Mouse (Mus musculus): ENCODE measurements around the gene St6galnac3. TPM values are rescaled to one million over a fixed set of nuclear protein-coding genes. Genes with fewer than 3 reads are reported as not detected.

Gene St6galnac3
- polyA plus RNA-seq, 1 experiment from 2014 or later: 8.5 TPM

DNA sequence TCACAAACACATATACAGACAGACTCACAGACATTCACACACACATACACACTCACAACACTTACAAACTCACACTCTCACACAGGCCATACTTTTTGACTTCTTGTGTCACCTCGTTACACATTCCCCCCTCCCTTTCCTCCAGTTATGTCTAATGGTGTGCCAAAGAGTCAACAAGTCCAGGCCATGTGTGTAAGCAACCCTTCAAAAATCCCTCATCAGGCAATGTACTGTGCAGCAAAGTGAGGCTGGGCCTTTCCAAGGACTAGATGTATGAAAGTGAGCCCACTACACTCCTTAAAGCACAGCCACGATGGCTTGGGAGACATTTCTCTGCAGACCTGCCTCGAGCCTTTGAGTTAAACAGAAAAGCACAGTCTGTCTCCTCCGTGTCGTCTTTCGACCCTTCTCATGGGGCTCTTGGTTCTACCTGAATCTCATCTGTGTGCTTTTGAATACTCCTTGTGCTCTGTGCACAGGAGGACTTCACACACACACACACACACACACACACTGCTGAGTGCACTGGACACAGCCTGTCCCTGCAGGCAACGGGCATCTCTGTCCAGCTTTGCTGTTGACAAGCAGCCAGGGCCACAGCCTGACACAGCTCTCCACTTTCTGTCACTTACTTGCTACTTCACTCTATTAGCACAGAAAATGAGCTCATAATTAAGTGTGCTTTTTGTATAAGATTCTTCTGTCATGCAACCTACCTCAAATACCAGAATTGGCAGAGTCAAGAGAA is 177.9 kb downstream of the St6galnac3 start:
- WGBS: 84% methylated on average over 7 of the region's 7 CpGs
- no peak for ATAC-seq
- H3K4me1 ChIP-seq (replicated peaks; ENCODE audit: control insufficient read depth, insufficient read depth, low read length): no peaks in the 10 kb centered on the region

DNA sequence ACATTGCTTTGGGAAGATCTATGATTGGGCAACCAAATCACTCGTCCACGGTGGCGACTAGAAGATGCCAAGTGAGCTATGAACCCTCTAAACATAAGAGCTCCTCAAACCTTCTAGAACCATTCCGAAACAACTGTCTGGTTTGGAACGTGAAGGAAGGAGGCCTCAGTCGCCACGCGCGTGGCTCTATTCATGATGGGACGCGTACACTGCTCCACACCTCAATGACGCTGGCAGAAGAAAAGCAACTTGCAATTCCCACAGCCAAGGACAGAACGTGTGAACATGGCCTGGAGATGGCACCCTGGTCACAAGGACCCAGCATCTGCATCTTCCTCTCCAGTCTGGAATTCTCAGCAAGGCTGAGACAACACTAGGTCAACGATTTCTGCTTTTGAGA is 185.1 kb downstream of the St6galnac3 start:
- no peaks in the 10 kb centered on the region for H3K27me3 ChIP-seq (replicated peaks; ENCODE audit: control insufficient read depth, insufficient read depth, low read length)
- TF ChIP-seq CTCF (IDR thresholded peaks at IDR 0.05; ENCODE audit: low read depth): no peak
- H3K36me3 ChIP-seq (ENCODE audit: control insufficient read depth, insufficient read depth): no peaks in the 10 kb centered on the region
- no peak overlapping the region for H3K4me2 ChIP-seq (replicated peaks; ENCODE audit: low read depth)
- H3K4me3 ChIP-seq (ENCODE audit: low read depth, low read length): no peak overlapping the region
- no peaks in the 10 kb centered on the region for H3K9me3 ChIP-seq (ENCODE audit: control insufficient read depth)
- no peak for ATAC-seq
- WGBS: 92% methylated on average over 14 of the region's 14 CpGs
- no peak overlapping the region for H3K27ac ChIP-seq (ENCODE audit: low read depth, low read length)
- no peak overlapping the region for H3K9ac ChIP-seq (ENCODE audit: low read depth, low read length)
- no peaks in the 10 kb centered on the region for H3K4me1 ChIP-seq (replicated peaks; ENCODE audit: control insufficient read depth, insufficient read depth, low read length)

More for the DNA sequence above, 177.9 kb downstream of the St6galnac3 start:
- no peak overlapping the region for H3K4me3 ChIP-seq (ENCODE audit: low read depth, low read length)
- H3K9ac ChIP-seq (ENCODE audit: low read depth, low read length): no peak overlapping the region
- no peak overlapping the region for H3K27ac ChIP-seq (ENCODE audit: low read depth, low read length)
- H3K9me3 ChIP-seq (ENCODE audit: control insufficient read depth): no peaks in the 10 kb centered on the region
- no peaks in the 10 kb centered on the region for H3K27me3 ChIP-seq (replicated peaks; ENCODE audit: control insufficient read depth, insufficient read depth, low read length)
- no peaks in the 10 kb centered on the region for H3K36me3 ChIP-seq (ENCODE audit: control insufficient read depth, insufficient read depth)
- TF ChIP-seq CTCF (IDR thresholded peaks at IDR 0.05; ENCODE audit: low read depth): no peak
- H3K4me2 ChIP-seq (replicated peaks; ENCODE audit: low read depth): no peak overlapping the region

DNA sequence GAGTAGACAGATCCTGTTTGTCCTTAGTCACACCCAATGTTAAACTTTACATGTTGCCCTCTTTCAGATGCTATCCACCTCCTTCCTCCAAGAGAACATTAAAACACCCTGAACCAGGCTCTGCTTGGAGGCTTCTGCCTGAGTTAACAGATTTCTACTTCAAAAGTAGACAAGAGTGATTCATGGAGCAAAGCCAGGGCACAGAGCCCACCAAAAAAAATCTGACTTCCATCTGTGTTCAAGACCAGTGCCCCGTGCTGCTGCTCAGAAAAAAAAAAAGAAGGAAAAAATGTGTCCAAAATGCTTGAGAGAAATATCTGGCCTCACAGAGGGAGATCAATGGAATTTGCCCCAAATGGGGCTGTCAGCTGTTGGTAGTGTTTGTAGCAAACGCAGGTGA is 186.6 kb downstream of the St6galnac3 start:
- ATAC-seq: no peak
- H3K9me3 ChIP-seq (ENCODE audit: control insufficient read depth): no peaks in the 10 kb centered on the region
- no peak for TF ChIP-seq CTCF (IDR thresholded peaks at IDR 0.05; ENCODE audit: low read depth)
- no peaks in the 10 kb centered on the region for H3K27me3 ChIP-seq (replicated peaks; ENCODE audit: control insufficient read depth, insufficient read depth, low read length)
- H3K4me2 ChIP-seq (replicated peaks; ENCODE audit: low read depth): no peak overlapping the region
- no peaks in the 10 kb centered on the region for H3K4me1 ChIP-seq (replicated peaks; ENCODE audit: control insufficient read depth, insufficient read depth, low read length)
- no peak overlapping the region for H3K27ac ChIP-seq (ENCODE audit: low read depth, low read length)
- H3K9ac ChIP-seq (ENCODE audit: low read depth, low read length): no peak overlapping the region
- no peak overlapping the region for H3K4me3 ChIP-seq (ENCODE audit: low read depth, low read length)
- 33% methylated on average over 2 of the region's 2 CpGs for WGBS
- no peaks in the 10 kb centered on the region for H3K36me3 ChIP-seq (ENCODE audit: control insufficient read depth, insufficient read depth)

DNA sequence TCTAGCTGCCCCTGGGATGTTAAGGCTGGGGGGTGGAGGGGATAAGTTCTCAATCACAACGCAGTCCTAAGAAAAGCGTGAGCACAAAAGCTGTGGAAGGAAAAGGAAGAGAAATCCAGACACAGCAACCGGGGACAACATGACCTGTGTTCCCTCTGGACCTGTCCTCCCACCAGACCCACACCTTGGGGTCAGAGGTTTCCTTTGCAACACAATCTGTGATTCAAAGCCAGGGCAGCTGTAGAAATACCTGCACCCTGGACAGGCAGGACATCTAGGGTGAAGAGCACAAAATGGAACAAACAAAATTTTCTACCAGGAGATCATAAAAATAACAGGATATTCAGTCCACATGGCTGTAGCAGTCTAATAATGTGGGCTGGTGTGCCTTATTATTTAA is 187.5 kb downstream of the St6galnac3 start:
- H3K4me3 ChIP-seq (ENCODE audit: low read depth, low read length): no peak overlapping the region
- TF ChIP-seq CTCF (IDR thresholded peaks at IDR 0.05; ENCODE audit: low read depth): no peak
- no peak overlapping the region for H3K9ac ChIP-seq (ENCODE audit: low read depth, low read length)
- no peaks in the 10 kb centered on the region for H3K36me3 ChIP-seq (ENCODE audit: control insufficient read depth, insufficient read depth)
- H3K4me1 ChIP-seq (replicated peaks; ENCODE audit: control insufficient read depth, insufficient read depth, low read length): no peaks in the 10 kb centered on the region
- 84% methylated on average over 3 of the region's 3 CpGs for WGBS
- H3K4me2 ChIP-seq (replicated peaks; ENCODE audit: low read depth): no peak overlapping the region
- H3K9me3 ChIP-seq (ENCODE audit: control insufficient read depth): no peaks in the 10 kb centered on the region
- no peak for ATAC-seq
- no peak overlapping the region for H3K27ac ChIP-seq (ENCODE audit: low read depth, low read length)
- no peaks in the 10 kb centered on the region for H3K27me3 ChIP-seq (replicated peaks; ENCODE audit: control insufficient read depth, insufficient read depth, low read length)

DNA sequence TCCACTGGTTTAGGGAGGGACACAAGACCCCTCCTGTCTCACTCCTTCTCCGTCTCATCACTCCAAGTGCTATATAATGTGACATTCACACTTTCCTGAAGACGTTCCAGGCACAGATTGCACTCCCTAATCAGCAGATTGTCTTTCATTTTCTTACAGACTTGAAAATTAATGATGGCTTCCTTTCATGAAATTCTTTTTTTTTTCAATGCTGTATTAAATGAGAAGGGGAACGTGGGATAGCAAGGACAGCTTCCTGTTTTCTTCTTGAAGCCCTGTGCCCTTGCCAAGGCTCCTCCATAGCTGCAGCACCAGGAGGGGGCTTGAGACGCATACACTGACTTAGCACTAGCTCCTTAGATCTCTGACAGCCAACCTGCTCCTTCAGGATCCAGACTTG is 188.7 kb downstream of the St6galnac3 start:
- 78% methylated on average over 4 of the region's 4 CpGs for WGBS

DNA sequence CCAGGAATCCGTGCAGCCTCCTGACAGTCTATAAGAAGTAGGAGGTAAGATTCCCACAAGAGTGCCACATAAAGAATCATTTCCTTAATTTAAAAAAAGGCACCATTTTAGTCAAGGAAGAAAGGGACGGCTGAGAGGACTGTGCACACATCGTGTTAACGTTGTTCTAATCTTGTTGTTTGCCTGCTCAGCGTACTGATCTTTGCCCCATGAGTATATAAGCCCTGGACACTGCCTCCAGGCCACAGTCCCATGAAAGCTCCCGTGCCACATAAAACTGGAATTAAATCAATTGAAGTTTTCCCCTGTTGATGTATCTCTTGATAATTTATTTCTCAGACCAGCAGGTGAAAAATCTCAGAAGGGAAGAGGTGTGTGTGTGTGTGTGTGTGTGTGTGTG is 195.8 kb downstream of the St6galnac3 start:
- Histone ChIP-seq H3K4me1 (replicated peaks; ENCODE audit: control insufficient read depth, insufficient read depth, low read length) (no peaks in the 10 kb centered on the region), H3K27ac (ENCODE audit: low read depth, low read length) (no peak overlapping the region), H3K27me3 (replicated peaks; ENCODE audit: control insufficient read depth, insufficient read depth, low read length) (no peaks in the 10 kb centered on the region), H3K36me3 (ENCODE audit: control insufficient read depth, insufficient read depth) (no peaks in the 10 kb centered on the region), H3K9ac (ENCODE audit: low read depth, low read length) (no peak overlapping the region), H3K9me3 (ENCODE audit: control insufficient read depth) (no peaks in the 10 kb centered on the region), H3K4me3 (ENCODE audit: low read depth, low read length) (no peak overlapping the region), H3K4me2 (replicated peaks; ENCODE audit: low read depth) (no peak overlapping the region)
- WGBS: 58% methylated on average over 6 of the region's 6 CpGs
- ATAC-seq: no peak
- no peak for TF ChIP-seq CTCF (IDR thresholded peaks at IDR 0.05; ENCODE audit: low read depth)

More for the DNA sequence above, 188.7 kb downstream of the St6galnac3 start:
- no peak for ATAC-seq
- Histone ChIP-seq H3K36me3 (ENCODE audit: control insufficient read depth, insufficient read depth) (no peaks in the 10 kb centered on the region), H3K9me3 (ENCODE audit: control insufficient read depth) (no peaks in the 10 kb centered on the region), H3K27ac (ENCODE audit: low read depth, low read length) (no peak overlapping the region), H3K4me3 (ENCODE audit: low read depth, low read length) (no peak overlapping the region), H3K4me1 (replicated peaks; ENCODE audit: control insufficient read depth, insufficient read depth, low read length) (no peaks in the 10 kb centered on the region), H3K4me2 (replicated peaks; ENCODE audit: low read depth) (no peak overlapping the region), H3K27me3 (replicated peaks; ENCODE audit: control insufficient read depth, insufficient read depth, low read length) (no peaks in the 10 kb centered on the region), H3K9ac (ENCODE audit: low read depth, low read length) (no peak overlapping the region)
- no peak for TF ChIP-seq CTCF (IDR thresholded peaks at IDR 0.05; ENCODE audit: low read depth)

Measured in intestine, postnatal 0 days (tissue).